Mouse (Mus musculus) mesoderm, embryonic 11.5 days (tissue): ENCODE measurements around the gene Ube2v1.

Experiments used
- DNase-seq: peaks from one replicate; pipeline ENCODE4 v3.0.0-alpha.2; 2012; ENCODE audit warnings: low read depth, low spot score

Gene Ube2v1

DNA sequence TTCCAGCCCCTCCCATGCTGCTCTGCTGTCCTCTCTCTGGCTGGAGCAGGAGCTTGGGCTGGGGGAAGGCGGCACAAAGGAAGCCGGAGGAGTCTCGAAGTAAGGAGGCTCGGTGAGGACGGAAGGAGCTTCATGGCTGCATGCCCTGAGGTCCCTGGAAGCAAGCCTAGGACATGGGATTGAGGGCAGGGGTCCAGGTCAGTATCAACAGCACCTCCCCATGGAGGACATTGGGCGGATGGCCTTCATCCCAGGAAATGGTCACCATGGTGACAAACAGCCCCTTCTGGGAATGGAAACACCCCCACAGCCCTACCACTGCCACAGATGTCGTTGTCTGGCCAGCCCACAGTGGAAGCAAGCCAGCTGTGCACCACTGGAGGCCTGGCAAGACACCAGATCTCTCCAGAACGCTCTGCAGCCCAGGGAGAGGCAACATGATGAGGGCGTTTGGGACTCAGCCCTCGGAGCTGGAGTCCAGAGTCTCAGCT lies 37.4 kb downstream of the Ube2v1 start:
- DNase-seq: no peak

GRCm38 (mm10) chr2:167593551-167594250 lies 38.2 kb downstream of the Ube2v1 start:
- DNase-seq: no peak

GRCm38 (mm10) chr2:167588774-167589577 lies 42.9 kb downstream of the Ube2v1 start:
- no peak for DNase-seq

- no peak for DNase-seq
Observed at GRCm38 (mm10) chr2:167586976-167587375, 44.9 kb downstream of the Ube2v1 start.

DNA sequence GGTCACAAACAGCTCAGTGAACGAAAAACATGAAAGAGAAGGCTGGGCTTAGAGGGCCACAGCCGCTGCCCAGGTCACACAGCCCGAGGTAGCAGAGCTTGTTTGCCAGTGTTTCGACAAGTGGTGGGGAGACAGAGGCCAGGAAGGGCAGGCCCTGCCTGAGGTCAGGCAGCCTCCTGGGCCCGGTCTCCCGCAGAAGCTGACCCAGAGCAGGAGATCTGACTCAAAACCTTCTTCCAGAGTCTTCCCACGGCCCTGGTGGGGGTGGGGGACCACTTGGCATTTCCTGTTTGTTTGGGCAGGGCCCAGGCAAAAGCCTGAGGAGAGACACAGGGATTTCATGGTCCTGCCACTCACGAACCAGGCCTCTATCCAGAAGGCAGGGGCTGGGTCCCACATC lies 45.9 kb downstream of the Ube2v1 start:
- no peak for DNase-seq

- DNase-seq: no peak
Observed at GRCm38 (mm10) chr2:167585273-167585672, 46.6 kb downstream of the Ube2v1 start.

DNA sequence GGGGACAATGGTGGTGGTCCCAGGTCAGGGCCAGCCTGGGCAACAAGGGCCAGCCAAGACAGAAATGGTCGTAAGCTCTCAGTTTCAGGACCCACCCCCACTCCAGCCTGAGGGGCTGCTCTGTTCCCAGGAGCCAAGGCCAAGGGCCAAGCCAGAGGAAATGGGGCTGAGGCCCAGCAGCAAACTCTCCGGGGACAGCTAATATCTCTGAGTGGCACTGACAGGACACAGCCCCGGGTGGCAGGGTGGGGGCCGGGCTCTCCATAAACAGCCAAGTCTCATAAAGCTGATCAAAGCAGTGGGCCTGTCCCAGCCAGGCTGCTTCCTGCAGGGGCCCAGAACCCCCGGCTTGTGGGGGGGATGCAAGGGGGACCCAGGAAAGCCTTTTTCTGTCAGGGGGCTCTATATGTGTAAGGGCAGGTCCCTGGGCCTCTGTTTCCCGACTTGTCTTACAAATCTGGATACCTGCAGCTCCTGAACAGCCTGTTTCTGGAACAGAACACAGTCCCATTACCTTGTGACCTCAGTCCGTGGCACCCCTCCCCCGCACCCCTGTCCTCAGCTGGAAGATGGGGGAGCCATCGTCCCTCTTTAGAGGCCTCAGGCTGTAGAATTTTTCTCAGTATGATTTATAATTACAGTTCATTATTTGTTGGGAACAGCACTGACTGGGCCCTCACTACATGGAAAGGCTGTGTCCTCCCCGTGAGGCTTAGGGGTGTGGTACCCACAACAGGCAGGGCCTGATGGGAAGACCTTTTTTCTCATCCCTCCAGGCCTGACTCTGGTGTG lies 48.5 kb downstream of the Ube2v1 start:
- DNase-seq: no peak

GRCm38 (mm10) chr2:167578521-167578920 lies 53.4 kb downstream of the Ube2v1 start:
- DNase-seq: no peak

DNA sequence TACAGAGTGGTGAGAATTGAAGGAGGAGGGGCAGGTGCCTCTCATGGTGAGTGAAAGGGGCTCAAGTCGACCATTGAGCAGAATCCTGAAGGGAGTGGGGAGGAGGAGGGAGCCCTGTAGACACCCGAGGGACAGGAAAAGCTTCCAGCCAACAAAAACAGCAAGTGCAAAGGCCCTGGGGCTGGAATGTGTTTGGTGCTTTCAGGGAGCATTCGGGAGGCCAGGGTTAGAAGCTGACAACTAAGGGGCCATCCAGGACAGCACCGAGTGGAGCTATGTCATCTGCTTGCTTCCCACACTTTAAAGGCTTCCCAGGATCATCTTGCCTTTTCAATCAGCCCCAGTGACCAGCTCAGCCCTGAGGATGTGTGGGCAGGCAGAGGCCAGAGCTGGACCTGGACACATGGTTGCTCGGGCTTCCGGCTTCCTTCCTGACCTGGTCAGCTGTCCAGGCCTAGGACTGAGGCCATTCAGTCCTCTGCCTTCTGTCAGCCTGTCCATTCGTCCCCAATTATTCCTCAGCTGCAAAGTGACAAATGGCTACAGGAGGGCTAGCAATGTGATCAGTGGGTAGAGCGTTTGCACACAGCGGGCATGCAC lies 54.6 kb downstream of the Ube2v1 start:
- no peak for DNase-seq

- DNase-seq: no peak
Observed at GRCm38 (mm10) chr2:167576121-167576620, 55.7 kb downstream of the Ube2v1 start.

GRCm38 (mm10) chr2:167575581-167575980 lies 56.3 kb downstream of the Ube2v1 start:
- DNase-seq: no peak

DNA sequence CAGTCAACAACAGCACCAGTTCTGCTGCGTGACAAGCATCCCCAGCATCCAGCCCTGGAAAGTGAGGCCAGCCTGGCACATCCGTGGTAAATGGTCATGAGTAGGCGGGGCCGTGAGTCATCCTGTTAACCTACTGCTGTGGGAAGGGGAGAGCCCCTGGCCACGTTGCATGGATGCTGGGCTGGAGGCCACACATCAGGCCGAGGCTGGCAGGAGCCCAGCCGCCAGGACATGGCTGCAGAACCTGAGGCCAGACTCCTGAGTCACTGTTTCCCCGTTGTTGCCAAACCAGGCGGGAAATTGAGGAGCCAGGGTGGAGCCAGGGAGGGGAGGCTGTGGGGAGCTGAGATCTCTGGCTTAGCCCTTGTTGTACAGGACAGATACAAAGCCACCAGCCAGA lies 57.1 kb downstream of the Ube2v1 start:
- DNase-seq: no peak

- DNase-seq: no peak
Observed at GRCm38 (mm10) chr2:167571442-167572220, 60.3 kb downstream of the Ube2v1 start.

- no peak for DNase-seq
Observed at GRCm38 (mm10) chr2:167570815-167571214, 61.1 kb downstream of the Ube2v1 start.

GRCm38 (mm10) chr2:167569934-167570651 lies 61.8 kb downstream of the Ube2v1 start:
- DNase-seq: no peak

DNA sequence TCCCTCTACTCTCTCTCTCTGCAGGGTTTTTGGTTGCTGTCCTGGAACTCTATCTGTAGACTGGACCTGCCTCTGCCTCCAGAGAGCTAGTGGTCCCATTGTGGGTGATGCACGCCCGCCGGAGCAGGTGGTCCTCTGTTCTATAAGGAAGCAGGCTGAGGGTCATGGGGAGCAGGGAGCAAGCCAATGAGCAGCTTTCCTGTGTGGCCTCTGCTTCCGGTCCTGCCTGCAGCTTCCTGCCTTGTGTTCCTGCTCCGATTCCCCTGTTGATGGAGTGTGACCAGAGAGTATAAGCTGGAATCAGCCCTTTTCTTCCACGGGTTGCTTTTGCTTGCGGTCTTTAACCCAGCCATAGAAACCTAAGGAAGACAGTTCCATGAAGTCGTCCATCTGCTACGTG lies 63.8 kb downstream of the Ube2v1 start:
- no peak for DNase-seq

GRCm38 (mm10) chr2:167565682-167566081 lies 66.2 kb downstream of the Ube2v1 start:
- DNase-seq: peak; percentile 84

DNA sequence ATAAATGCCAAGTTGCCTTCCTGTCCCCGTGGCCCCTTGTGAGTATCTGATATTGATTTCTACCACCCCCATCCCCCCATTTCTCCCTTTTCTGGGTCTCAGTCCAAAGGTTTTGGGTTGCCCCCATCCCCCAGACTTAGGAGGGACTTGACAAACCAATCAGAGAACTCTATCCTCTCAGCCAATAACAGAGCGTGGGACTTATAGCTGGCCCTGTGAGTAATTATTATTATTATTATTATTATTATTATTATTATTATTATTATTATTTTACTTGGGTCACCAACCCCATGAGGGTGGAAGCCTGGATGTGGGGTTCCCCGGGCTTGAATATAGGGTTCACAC lies 66.6 kb downstream of the Ube2v1 start:
- no peak for DNase-seq

GRCm38 (mm10) chr2:167564551-167565311 lies 67.2 kb downstream of the Ube2v1 start:
- no peak for DNase-seq
